Mouse (Mus musculus): Measurements from ENCODE around the gene Gm28035. TPM values are rescaled to one million over a fixed set of nuclear protein-coding genes. Genes with fewer than 3 reads are reported as not detected.

Gene Gm28035
- 0.19 and 0.27 TPM in 2 replicates for polyA plus RNA-seq (2015; fragmentation: Nextera tagmentation; extraction: Ambion mirVana)

- Histone ChIP-seq H3K4me3 (peak within 1 kb of the TSS; percentile 86), H3K36me3 (peaks cover 46% of the 10 kb centered on the region), H3K27ac (replicated peaks) (peak within 1 kb of the TSS; percentile 96), H3K4me1 (peaks cover 66% of the 10 kb centered on the region), H3K9me3 (no peaks in the 10 kb centered on the region), H3K27me3 (replicated peaks) (no peaks in the 10 kb centered on the region), H3K9ac (peak within 1 kb of the TSS; percentile 96), H3K4me2 (peak within 1 kb of the TSS; percentile 91)
- ATAC-seq (ENCODE audit: extremely low read depth, insufficient number of reproducible peaks, low FRiP score, low TSS enrichment), result no peak
- 60% methylated on average over 2 of the region's 2 CpGs for WGBS
Observed at GRCm38 (mm10) chr2:30240267-30240666, at the start of gene Gm28035. Gm28035 (plus strand) TSS chr2:30240567.

- Histone ChIP-seq H3K36me3 (peaks cover 15% of the 10 kb centered on the region), H3K9me3 (no peaks in the 10 kb centered on the region), H3K27me3 (replicated peaks) (no peaks in the 10 kb centered on the region), H3K4me1 (no peaks in the 10 kb centered on the region), H3K4me2 (no peak overlapping the region), H3K9ac (no peak overlapping the region), H3K4me3 (no peak overlapping the region), H3K27ac (replicated peaks) (no peak overlapping the region)
- WGBS, result 81% methylated on average over 12 of the region's 12 CpGs
- no peak for ATAC-seq (ENCODE audit: extremely low read depth, insufficient number of reproducible peaks, low FRiP score, low TSS enrichment)
Observed at GRCm38 (mm10) chr2:30191790-30192580, 48.4 kb upstream of the Gm28035 start.

GRCm38 (mm10) chr2:30194656-30195055 lies 45.7 kb upstream of the Gm28035 start:
- Histone ChIP-seq H3K27me3 (replicated peaks) (no peaks in the 10 kb centered on the region), H3K4me3 (no peak overlapping the region), H3K36me3 (peaks cover 13% of the 10 kb centered on the region), H3K4me1 (peaks cover 9% of the 10 kb centered on the region; the same call in 1 of the 2 replicates), H3K4me2 (no peak overlapping the region), H3K9ac (no peak overlapping the region), H3K27ac (replicated peaks) (no peak overlapping the region), H3K9me3 (no peaks in the 10 kb centered on the region)
- ATAC-seq (ENCODE audit: extremely low read depth, insufficient number of reproducible peaks, low FRiP score, low TSS enrichment), result no peak
- WGBS, result 79% methylated on average over 3 of the region's 3 CpGs

GRCm38 (mm10) chr2:30198021-30198420 lies 42.3 kb upstream of the Gm28035 start:
- H3K4me2 ChIP-seq, result no peak overlapping the region
- 50% methylated on average over 4 of the region's 4 CpGs for WGBS
- H3K4me3 ChIP-seq, result no peak overlapping the region
- H3K36me3 ChIP-seq, result no peaks in the 10 kb centered on the region
- H3K9ac ChIP-seq, result no peak overlapping the region; the same call in 1 of the 2 replicates
- H3K4me1 ChIP-seq, result peaks cover 22% of the 10 kb centered on the region
- H3K27ac ChIP-seq (replicated peaks), result no peak overlapping the region
- no peak for ATAC-seq (ENCODE audit: extremely low read depth, insufficient number of reproducible peaks, low FRiP score, low TSS enrichment)
- H3K9me3 ChIP-seq, result no peaks in the 10 kb centered on the region
- H3K27me3 ChIP-seq (replicated peaks), result no peaks in the 10 kb centered on the region

- no peak for ATAC-seq (ENCODE audit: extremely low read depth, insufficient number of reproducible peaks, low FRiP score, low TSS enrichment)
- H3K36me3 ChIP-seq, result no peaks in the 10 kb centered on the region
- H3K27ac ChIP-seq (replicated peaks), result peak overlapping the region; percentile 61; the same call in 1 of the 2 replicates
- no peak overlapping the region for H3K4me2 ChIP-seq
- H3K4me3 ChIP-seq, result no peak overlapping the region
- 38% methylated on average over 1 of the region's 1 CpGs for WGBS
- no peaks in the 10 kb centered on the region for H3K9me3 ChIP-seq
- 0 out of 2 replicates have a peak overlapping the region, but pooled peaks have one; percentile 16 for H3K9ac ChIP-seq
- H3K27me3 ChIP-seq (replicated peaks), result no peaks in the 10 kb centered on the region
- peaks cover 32% of the 10 kb centered on the region for H3K4me1 ChIP-seq
Observed at GRCm38 (mm10) chr2:30199984-30200383, 40.4 kb upstream of the Gm28035 start.

GRCm38 (mm10) chr2:30200388-30200925 lies 39.9 kb upstream of the Gm28035 start:
- ATAC-seq (ENCODE audit: extremely low read depth, insufficient number of reproducible peaks, low FRiP score, low TSS enrichment), result no peak
- peaks cover 32% of the 10 kb centered on the region for H3K4me1 ChIP-seq
- 0 out of 2 replicates have a peak overlapping the region, but pooled peaks have one; percentile 16 for H3K9ac ChIP-seq
- peak overlapping the region; percentile 61 for H3K27ac ChIP-seq (replicated peaks)
- no peak overlapping the region for H3K4me3 ChIP-seq
- no peaks in the 10 kb centered on the region for H3K36me3 ChIP-seq
- WGBS, result 31% methylated on average over 5 of the region's 5 CpGs
- H3K27me3 ChIP-seq (replicated peaks), result no peaks in the 10 kb centered on the region
- no peaks in the 10 kb centered on the region for H3K9me3 ChIP-seq
- 0 out of 2 replicates have a peak overlapping the region, but pooled peaks have one; percentile 8 for H3K4me2 ChIP-seq

- H3K27ac ChIP-seq (replicated peaks), result no peak overlapping the region
- H3K9me3 ChIP-seq, result no peaks in the 10 kb centered on the region
- H3K27me3 ChIP-seq (replicated peaks), result no peaks in the 10 kb centered on the region
- no peak overlapping the region for H3K4me3 ChIP-seq
- WGBS, result 72% methylated on average over 7 of the region's 7 CpGs
- peaks cover 32% of the 10 kb centered on the region for H3K4me1 ChIP-seq
- no peak overlapping the region for H3K4me2 ChIP-seq
- H3K9ac ChIP-seq, result no peak overlapping the region
- no peaks in the 10 kb centered on the region for H3K36me3 ChIP-seq
- ATAC-seq (ENCODE audit: extremely low read depth, insufficient number of reproducible peaks, low FRiP score, low TSS enrichment), result no peak
Observed at GRCm38 (mm10) chr2:30203439-30203838, 36.9 kb upstream of the Gm28035 start.

- Histone ChIP-seq H3K27ac (replicated peaks) (peak overlapping the region; percentile 82), H3K9me3 (no peaks in the 10 kb centered on the region), H3K4me3 (peak overlapping the region; percentile 81), H3K4me2 (peak overlapping the region; percentile 94), H3K27me3 (replicated peaks) (no peaks in the 10 kb centered on the region), H3K36me3 (no peaks in the 10 kb centered on the region), H3K9ac (peak overlapping the region; percentile 88), H3K4me1 (peaks cover 24% of the 10 kb centered on the region)
- ATAC-seq (ENCODE audit: extremely low read depth, insufficient number of reproducible peaks, low FRiP score, low TSS enrichment), result 0 out of 2 replicates have a peak, but pooled peaks have one; percentile 12
- WGBS, result 2% methylated on average over 13 of the region's 13 CpGs
Observed at GRCm38 (mm10) chr2:30205255-30205628, 35.1 kb upstream of the Gm28035 start.

- H3K4me1 ChIP-seq, result peaks cover 19% of the 10 kb centered on the region
- under 1% methylated on average over 44 of the region's 44 CpGs for WGBS
- peak within 1 kb of the TSS; percentile 94 for H3K4me2 ChIP-seq
- no peaks in the 10 kb centered on the region for H3K27me3 ChIP-seq (replicated peaks)
- peak; percentile 85 for ATAC-seq (ENCODE audit: extremely low read depth, insufficient number of reproducible peaks, low FRiP score, low TSS enrichment)
- peak within 1 kb of the TSS; percentile 88 for H3K9ac ChIP-seq
- H3K36me3 ChIP-seq, result no peaks in the 10 kb centered on the region
- peak within 1 kb of the TSS; percentile 82 for H3K27ac ChIP-seq (replicated peaks)
- peak within 1 kb of the TSS; percentile 81 for H3K4me3 ChIP-seq
- H3K9me3 ChIP-seq, result no peaks in the 10 kb centered on the region
Observed at GRCm38 (mm10) chr2:30205629-30206357, 34.6 kb upstream of the Gm28035 start, which contains the start of gene Kyat1. Kyat1 (minus strand) TSS chr2:30205847.

- Histone ChIP-seq H3K9me3 (no peaks in the 10 kb centered on the region), H3K36me3 (no peaks in the 10 kb centered on the region), H3K4me1 (peaks cover 17% of the 10 kb centered on the region), H3K27ac (replicated peaks) (no peak overlapping the region), H3K27me3 (replicated peaks) (no peaks in the 10 kb centered on the region), H3K9ac (no peak overlapping the region), H3K4me2 (no peak overlapping the region), H3K4me3 (no peak overlapping the region)
- ATAC-seq (ENCODE audit: extremely low read depth, insufficient number of reproducible peaks, low FRiP score, low TSS enrichment), result no peak
- 76% methylated on average over 4 of the region's 4 CpGs for WGBS
Observed at GRCm38 (mm10) chr2:30207401-30207800, 33.0 kb upstream of the Gm28035 start.

- no peak overlapping the region for H3K4me3 ChIP-seq
- no peaks in the 10 kb centered on the region for H3K9me3 ChIP-seq
- H3K27me3 ChIP-seq (replicated peaks), result no peaks in the 10 kb centered on the region
- no peak overlapping the region for H3K27ac ChIP-seq (replicated peaks)
- H3K9ac ChIP-seq, result no peak overlapping the region
- no peak for ATAC-seq (ENCODE audit: extremely low read depth, insufficient number of reproducible peaks, low FRiP score, low TSS enrichment)
- H3K4me1 ChIP-seq, result peaks cover 17% of the 10 kb centered on the region
- H3K36me3 ChIP-seq, result no peaks in the 10 kb centered on the region
- no peak overlapping the region for H3K4me2 ChIP-seq
- WGBS, result 63% methylated on average over 5 of the region's 5 CpGs
Observed at GRCm38 (mm10) chr2:30207886-30208285, 32.5 kb upstream of the Gm28035 start.
